Mouse (Mus musculus) midbrain, embryonic 16.5 days (tissue): Measurements from ENCODE around the gene Rbm4b. TPM values are rescaled to one million over a fixed set of nuclear protein-coding genes. Genes with fewer than 3 reads are reported as not detected.

Experiments used
- ATAC-seq: fragments of 200-750 bp; cut with Nextera tagmentation; 2 replicates; pipeline ENCODE4 v1.8.0; 2017; ENCODE audit warnings: moderate TSS enrichment
- H3K27ac ChIP-seq: fragments of 300-500 bp; sonication (generic); 2 replicates; pipeline ENCODE4 v1.5.1; 2014; ENCODE audit warnings: mild to moderate bottlenecking, low read length, mixed read lengths
- H3K27me3 ChIP-seq: fragments of 300-500 bp; sonication (generic); 2 replicates; pipeline ENCODE4 v1.6.1; 2014; ENCODE audit warnings: low read depth, low read length, mixed read lengths; ENCODE audit not compliant: control insufficient read depth, insufficient read depth
- H3K36me3 ChIP-seq: fragments of 300-500 bp; sonication (generic); 2 replicates; pipeline ENCODE4 v1.6.1; 2014; ENCODE audit warnings: mild to moderate bottlenecking, low read length, moderate library complexity, mixed read lengths; ENCODE audit not compliant: control insufficient read depth, insufficient read depth
- H3K4me1 ChIP-seq: fragments of 300-500 bp; sonication (generic); 2 replicates; pipeline ENCODE4 v1.6.1; 2014; ENCODE audit warnings: mild to moderate bottlenecking, low read length, mixed read lengths; ENCODE audit not compliant: control insufficient read depth, insufficient read depth
- H3K4me2 ChIP-seq: fragments of 300-500 bp; sonication (generic); 2 replicates; pipeline ENCODE4 v1.6.1; 2014; ENCODE audit warnings: mild to moderate bottlenecking, low read length, mixed read lengths
- H3K4me3 ChIP-seq: fragments of 300-500 bp; sonication (generic); 2 replicates; pipeline ENCODE4 v1.5.1; 2014; ENCODE audit warnings: low read depth, mild to moderate bottlenecking, low read length, moderate library complexity, mixed read lengths
- H3K9ac ChIP-seq: fragments of 300-500 bp; sonication (generic); 2 replicates; pipeline ENCODE4 v1.6.1; 2014; ENCODE audit warnings: low read depth, low read length, mixed read lengths
- H3K9me3 ChIP-seq: fragments of 300-500 bp; sonication (generic); replicated peaks from 2 replicates; pipeline ENCODE4 v1.6.1; 2014; ENCODE audit warnings: mild to moderate bottlenecking, low read length, mixed read lengths; ENCODE audit not compliant: control insufficient read depth, poor library complexity, severe bottlenecking
- WGBS: fragments of 180-500 bp; shearing (Covaris S2); extraction: QIAGEN DNeasy Blood & Tissue Kit; methylation state at CpG from one replicate; pipeline ENCODE4 v1.1.7; 2014; 5-methylcytosine and 5-hydroxymethylcytosine counted together
- polyA plus RNA-seq: library from polyadenylated mRNA; unstranded; fragments of >200 nt; fragmentation: Nextera tagmentation; extraction: Ambion mirVana; gene quantifications from 2 replicates; pipeline ENCODE4 v1.2.1, GENCODE M21; 2015

Rbm4b gene
- polyA plus RNA-seq, 1 experiment from 2014 or later = 149 TPM

- H3K27me3 ChIP-seq = no peaks in the 10 kb centered on the region
- 98% methylated on average over 2 of the region's 2 CpGs for WGBS
Measured at GRCm38 (mm10) chr19:4717281-4717680, 39.0 kb upstream of the Rbm4b start.

GRCm38 (mm10) chr19:4718716-4719115, 37.6 kb upstream of the Rbm4b start:
- no peaks in the 10 kb centered on the region for H3K9me3 ChIP-seq
- no peaks in the 10 kb centered on the region for H3K27me3 ChIP-seq
- H3K4me1 ChIP-seq = peaks cover 14% of the 10 kb centered on the region
- H3K4me2 ChIP-seq = no peak overlapping the region
- H3K36me3 ChIP-seq = 0 out of 2 replicates have a peak, but pooled peaks cover 6% of the 10 kb centered on the region
- no peak overlapping the region for H3K4me3 ChIP-seq
- no peak for ATAC-seq
- 36% methylated on average over 12 of the region's 12 CpGs for WGBS
- H3K9ac ChIP-seq = no peak overlapping the region
- no peak overlapping the region for H3K27ac ChIP-seq

More at GRCm38 (mm10) chr19:4717281-4717680, 39.0 kb upstream of the Rbm4b start:
- no peak overlapping the region for H3K4me3 ChIP-seq
- H3K9me3 ChIP-seq = no peaks in the 10 kb centered on the region
- H3K9ac ChIP-seq = no peak overlapping the region
- H3K4me2 ChIP-seq = no peak overlapping the region
- no peak for ATAC-seq
- no peak overlapping the region for H3K27ac ChIP-seq
- 0 out of 2 replicates have a peak, but pooled peaks cover 6% of the 10 kb centered on the region for H3K36me3 ChIP-seq
- H3K4me1 ChIP-seq = peaks cover 22% of the 10 kb centered on the region

DNA sequence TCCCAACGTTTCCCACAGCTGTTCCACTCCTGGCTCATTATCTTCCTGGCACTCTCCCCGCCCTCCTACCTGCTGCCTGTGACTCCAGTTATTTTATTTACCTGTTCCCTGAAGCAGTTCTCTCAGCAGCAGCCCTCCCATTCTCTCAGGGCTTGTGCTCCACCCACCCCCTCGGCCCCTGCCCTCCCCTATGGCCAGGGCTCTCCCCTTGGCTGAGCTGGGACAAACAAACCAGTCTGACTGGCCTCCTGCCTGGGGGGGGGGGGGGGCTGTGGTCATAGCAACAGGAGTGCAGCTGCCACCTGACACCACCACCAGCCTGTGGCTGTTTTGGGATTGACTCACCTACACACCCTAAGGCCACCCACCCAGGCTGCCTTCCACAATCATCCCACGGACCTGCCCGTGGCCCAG, 36.9 kb upstream of the Rbm4b start:
- Histone ChIP-seq H3K4me2 (no peak overlapping the region), H3K9me3 (no peaks in the 10 kb centered on the region), H3K4me3 (no peak overlapping the region), H3K27ac (no peak overlapping the region), H3K36me3 (peaks cover 8% of the 10 kb centered on the region; the same call in 1 of the 2 replicates), H3K27me3 (no peaks in the 10 kb centered on the region), H3K4me1 (peaks cover 7% of the 10 kb centered on the region), H3K9ac (no peak overlapping the region)
- no peak for ATAC-seq
- WGBS = 15% methylated on average over 5 of the region's 5 CpGs

GRCm38 (mm10) chr19:4720112-4720511, 36.2 kb upstream of the Rbm4b start:
- H3K36me3 ChIP-seq = peaks cover 13% of the 10 kb centered on the region; the same call in 1 of the 2 replicates
- WGBS = 85% methylated on average over 15 of the region's 15 CpGs
- H3K4me1 ChIP-seq = no peaks in the 10 kb centered on the region; the same call in 1 of the 2 replicates
- H3K4me3 ChIP-seq = no peak overlapping the region
- ATAC-seq = no peak
- H3K9ac ChIP-seq = no peak overlapping the region
- H3K27me3 ChIP-seq = no peaks in the 10 kb centered on the region
- H3K4me2 ChIP-seq = no peak overlapping the region
- no peak overlapping the region for H3K27ac ChIP-seq
- H3K9me3 ChIP-seq = no peaks in the 10 kb centered on the region

DNA sequence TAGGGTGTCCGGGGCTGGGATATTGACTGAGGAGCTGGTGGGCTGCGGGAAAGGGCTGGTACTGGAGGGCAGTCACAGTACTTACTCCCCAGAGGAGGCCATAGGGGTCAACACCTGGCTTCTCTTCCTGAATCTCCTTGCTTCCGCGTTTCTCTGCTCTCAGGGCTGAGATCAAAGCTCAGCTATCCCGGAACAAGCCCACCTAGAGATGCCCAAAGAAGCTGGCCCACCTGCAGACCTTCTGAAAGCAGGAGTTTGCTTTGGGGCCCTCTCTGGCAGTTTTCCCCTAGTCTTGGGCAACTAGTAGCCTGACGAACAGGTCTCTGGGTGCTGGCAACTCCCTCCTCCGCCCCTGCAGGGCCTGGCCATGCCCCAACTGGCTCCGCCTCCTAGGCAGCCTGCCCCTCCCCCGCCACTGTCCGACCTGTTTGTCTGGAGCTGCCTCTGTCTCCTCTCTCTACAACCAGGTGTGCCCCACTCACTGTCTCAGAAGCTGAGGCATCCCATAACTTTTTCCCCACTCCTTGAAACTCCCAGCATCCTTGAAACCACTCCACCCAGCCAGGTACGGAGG, 35.5 kb upstream of the Rbm4b start:
- WGBS = 18% methylated on average over 11 of the region's 11 CpGs
- no peak overlapping the region for H3K4me3 ChIP-seq
- H3K27me3 ChIP-seq = no peaks in the 10 kb centered on the region
- no peak overlapping the region for H3K9ac ChIP-seq
- peaks cover 16% of the 10 kb centered on the region; the same call in 1 of the 2 replicates for H3K36me3 ChIP-seq
- no peaks in the 10 kb centered on the region for H3K9me3 ChIP-seq
- no peaks in the 10 kb centered on the region for H3K4me1 ChIP-seq
- ATAC-seq = no peak
- no peak overlapping the region for H3K27ac ChIP-seq
- no peak overlapping the region for H3K4me2 ChIP-seq

DNA sequence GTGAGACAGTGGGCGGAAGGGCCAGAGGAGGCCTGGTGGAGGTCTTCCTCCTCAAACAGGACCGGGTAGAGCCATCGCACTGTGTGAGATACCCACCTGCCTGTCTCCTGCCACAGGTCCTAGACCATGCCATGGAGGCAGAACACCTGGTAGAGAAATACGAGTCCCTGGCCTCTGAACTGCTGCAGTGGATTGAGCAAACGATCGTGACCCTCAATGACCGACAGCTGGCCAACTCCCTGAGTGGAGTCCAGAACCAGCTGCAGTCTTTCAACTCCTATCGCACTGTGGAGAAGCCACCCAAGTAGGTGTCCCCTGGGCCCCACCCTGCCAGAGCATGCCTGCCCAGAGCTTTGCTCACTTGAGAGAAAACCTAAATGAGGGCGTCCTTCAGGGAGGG, 27.1 kb upstream of the Rbm4b start:
- Histone ChIP-seq H3K27ac (no peak overlapping the region), H3K4me2 (no peak overlapping the region), H3K27me3 (no peaks in the 10 kb centered on the region), H3K9me3 (no peaks in the 10 kb centered on the region), H3K36me3 (peaks cover 65% of the 10 kb centered on the region), H3K9ac (no peak overlapping the region), H3K4me3 (no peak overlapping the region), H3K4me1 (no peaks in the 10 kb centered on the region)
- no peak for ATAC-seq
- whole genome bisulfite sequencing = 95% methylated on average over 9 of the region's 9 CpGs

DNA sequence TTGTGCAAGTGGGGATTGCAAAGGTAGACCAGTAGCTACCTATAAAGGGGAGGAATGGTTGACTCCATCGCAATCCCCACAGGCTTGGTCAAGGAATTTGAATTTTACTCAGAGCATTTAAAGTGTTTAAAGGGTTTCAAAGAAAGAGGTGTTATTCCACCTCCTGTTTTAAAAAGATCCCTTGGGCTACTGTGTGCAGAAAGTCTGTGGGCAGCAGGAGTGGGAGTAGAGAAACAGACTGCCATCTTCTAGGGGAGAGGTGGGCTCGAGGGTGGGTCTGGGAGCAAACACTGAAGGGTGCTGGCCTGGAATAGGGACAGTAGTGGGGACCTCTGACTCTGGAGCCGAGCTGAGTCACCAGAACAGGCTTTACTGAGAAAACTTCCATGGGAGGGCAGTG, 23.2 kb upstream of the Rbm4b start:
- Histone ChIP-seq H3K27ac (no peak overlapping the region), H3K9me3 (no peaks in the 10 kb centered on the region), H3K4me1 (no peaks in the 10 kb centered on the region), H3K36me3 (peaks cover 64% of the 10 kb centered on the region), H3K4me2 (no peak overlapping the region), H3K4me3 (no peak overlapping the region), H3K27me3 (no peaks in the 10 kb centered on the region), H3K9ac (no peak overlapping the region)
- WGBS = 94% methylated on average over 3 of the region's 3 CpGs
- no peak for ATAC-seq

DNA sequence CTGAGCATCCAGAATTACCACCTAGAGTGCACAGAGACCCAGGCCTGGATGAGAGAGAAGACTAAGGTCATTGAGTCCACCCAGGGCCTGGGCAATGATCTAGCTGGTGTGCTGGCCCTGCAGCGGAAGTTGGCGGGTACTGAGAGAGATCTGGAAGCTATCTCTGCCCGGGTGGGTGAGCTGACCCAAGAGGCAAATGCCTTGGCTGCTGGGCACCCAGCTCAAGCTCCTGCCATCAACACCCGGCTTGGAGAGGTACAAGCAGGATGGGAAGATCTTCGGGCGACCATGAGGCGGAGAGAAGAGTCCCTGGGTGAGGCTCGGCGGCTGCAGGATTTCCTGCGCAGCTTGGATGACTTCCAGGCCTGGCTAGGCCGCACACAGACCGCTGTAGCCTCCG, 18.4 kb upstream of the Rbm4b start:
- 90% methylated on average over 13 of the region's 13 CpGs for WGBS
- Histone ChIP-seq H3K4me2 (no peak overlapping the region), H3K27ac (no peak overlapping the region), H3K27me3 (no peaks in the 10 kb centered on the region), H3K4me1 (no peaks in the 10 kb centered on the region), H3K9ac (no peak overlapping the region), H3K36me3 (peaks cover 65% of the 10 kb centered on the region), H3K4me3 (no peak overlapping the region), H3K9me3 (no peaks in the 10 kb centered on the region)
- ATAC-seq = no peak

- 96% methylated on average over 11 of the region's 11 CpGs for WGBS
- Histone ChIP-seq H3K9me3 (no peaks in the 10 kb centered on the region), H3K36me3 (peaks cover 59% of the 10 kb centered on the region), H3K27me3 (no peaks in the 10 kb centered on the region), H3K4me2 (no peak overlapping the region), H3K4me1 (no peaks in the 10 kb centered on the region), H3K4me3 (no peak overlapping the region), H3K9ac (no peak overlapping the region), H3K27ac (no peak overlapping the region)
- no peak for ATAC-seq
Measured at GRCm38 (mm10) chr19:4739053-4739452, 17.2 kb upstream of the Rbm4b start.
